Mouse (Mus musculus) liver, adult 2 months (tissue): ENCODE data around the gene Gm43552.

Source experiments
- CTCF ChIP-seq: fragments of 200-500 bp; IDR thresholded peaks from 2 replicates; pipeline ENCODE4 v1.5.1; 2011; ENCODE audit warnings: low read depth, low read length, control low read depth
- POLR2A ChIP-seq: fragments of 200-500 bp; IDR thresholded peaks from 2 replicates; pipeline ENCODE4 v1.6.1; 2011; ENCODE audit warnings: low read length, control low read depth; ENCODE audit not compliant: insufficient read depth; ENCODE audit errors: extremely low read depth

GRCm38 (mm10) chr5:65537420-65538071 is 44.9 kb upstream of the Gm43552 start:
- TF ChIP-seq CTCF (no peak), POLR2A (no peak)
